Mouse (Mus musculus): ENCODE results near the gene Eef1akmt2.

DNA sequence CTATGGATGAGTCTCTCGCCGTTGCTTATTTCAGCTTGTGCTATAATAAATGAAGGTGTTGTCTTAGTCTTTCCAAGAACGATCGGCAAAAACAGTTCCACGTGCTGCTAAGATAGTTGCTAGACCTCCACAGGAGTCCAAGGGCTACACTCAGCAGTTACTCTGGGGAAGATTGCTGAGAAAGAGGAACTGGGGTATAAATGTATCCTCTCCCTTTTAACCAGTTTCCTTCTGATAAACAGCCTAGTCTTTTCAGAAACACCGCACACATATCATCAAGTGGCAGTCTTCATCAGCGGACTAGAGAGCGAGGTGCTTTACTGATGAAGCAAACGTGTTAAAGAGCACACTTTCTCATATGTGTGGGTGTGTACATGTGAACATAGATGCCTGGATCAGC, 13.8 kb upstream of the Eef1akmt2 start:
- TF ChIP-seq POLR2A (IDR thresholded peaks at IDR 0.05; ENCODE audit: borderline replicate concordance, low read depth, low read length) (no peak), CTCF (IDR thresholded peaks at IDR 0.05; ENCODE audit: low read depth, low read length) (no peak)

All from bone marrow macrophage, adult 2 months (primary cell).